Mouse (Mus musculus) ES-Bruce4 (cell line): ENCODE measurements around the gene Dlg1. TPM values are rescaled to one million over a fixed set of nuclear protein-coding genes. Genes with fewer than 3 reads are reported as not detected.
A peak's percentile ranks its signal among the peaks of the same experiment; 100 is the strongest.

Source experiments
- H3K27ac ChIP-seq: 2 replicates; pipeline ENCODE4 v1.5.1; 2012; ENCODE audit warnings: low read length, inconsistent platforms; ENCODE audit not compliant: insufficient read depth
- H3K27me3 ChIP-seq: 2 replicates; pipeline ENCODE4 v1.6.1; 2012; ENCODE audit warnings: mild to moderate bottlenecking, low read length, inconsistent platforms; ENCODE audit not compliant: control insufficient read depth, poor library complexity, insufficient read depth, severe bottlenecking
- H3K36me3 ChIP-seq: 2 replicates; pipeline ENCODE4 v1.6.1; 2012; ENCODE audit warnings: inconsistent platforms, mild to moderate bottlenecking, low read length, moderate library complexity; ENCODE audit not compliant: control insufficient read depth, poor library complexity, insufficient read depth, severe bottlenecking
- H3K4me1 ChIP-seq: one replicate; pipeline ENCODE4 v1.8.1; 2011; ENCODE audit warnings: low read length; ENCODE audit not compliant: control insufficient read depth, insufficient read depth
- H3K4me3 ChIP-seq: 2 replicates; pipeline ENCODE4 v1.5.1; 2011; ENCODE audit warnings: low read depth, mild to moderate bottlenecking, low read length
- H3K9ac ChIP-seq: 2 replicates; pipeline ENCODE4 v1.6.1; 2012; ENCODE audit warnings: low read depth, mild to moderate bottlenecking, inconsistent platforms; ENCODE audit not compliant: poor library complexity, severe bottlenecking
- H3K9me3 ChIP-seq: replicated peaks from 2 replicates; pipeline ENCODE4 v1.6.1; 2012; ENCODE audit warnings: mild to moderate bottlenecking, low read length, inconsistent platforms; ENCODE audit not compliant: control insufficient read depth, poor library complexity, insufficient read depth, severe bottlenecking
- CTCF ChIP-seq: IDR thresholded peaks from one replicate; pipeline ENCODE4 v1.8.1; 2011; ENCODE audit warnings: low read depth, low read length
- EP300 ChIP-seq: IDR thresholded peaks from 2 replicates; pipeline ENCODE4 v1.6.1; 2011; ENCODE audit warnings: low read depth, low read length; ENCODE audit not compliant: insufficient read depth
- POLR2A ChIP-seq: IDR thresholded peaks from one replicate; pipeline ENCODE4 v1.8.1; 2011; ENCODE audit warnings: low read length; ENCODE audit not compliant: insufficient read depth
- polyA plus RNA-seq: library from polyadenylated mRNA; stranded (reverse); fragments of >200 nt; gene quantifications from 2 replicates; pipeline ENCODE4 v1.2.4, GENCODE M21; 2011; ENCODE audit warnings: low read depth; ENCODE audit not compliant: missing spikeins, insufficient read depth, insufficient read length

The Dlg1 gene
- polyA plus RNA-seq, 1 experiment, result 154 TPM

DNA sequence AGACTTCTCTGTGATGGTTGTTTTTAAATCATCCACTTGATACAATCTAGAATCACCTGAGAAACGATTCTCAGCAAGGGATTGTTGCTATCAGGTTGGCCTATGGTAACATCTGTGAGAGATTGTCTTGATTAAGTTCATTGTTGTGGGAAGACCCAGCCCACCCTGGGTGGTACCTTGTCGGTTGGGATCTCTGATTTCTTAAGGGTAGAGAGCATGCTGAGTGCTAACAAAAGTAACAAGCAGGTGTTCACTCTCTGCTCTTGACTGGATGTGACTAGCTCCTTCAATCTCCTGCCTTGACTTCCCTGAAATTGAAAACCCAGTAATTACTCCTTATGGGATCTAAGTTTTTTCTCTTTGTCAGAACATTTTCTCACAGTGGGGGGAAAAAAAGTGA is 5.7 kb upstream of the Dlg1 start:
- H3K4me3 ChIP-seq, result no peak overlapping the region
- peaks cover 2% of the 10 kb centered on the region for H3K4me1 ChIP-seq
- H3K27me3 ChIP-seq, result no peaks in the 10 kb centered on the region
- H3K27ac ChIP-seq, result no peak overlapping the region
- no peak overlapping the region for H3K9ac ChIP-seq
- no peak for TF ChIP-seq CTCF
- no peaks in the 10 kb centered on the region for H3K9me3 ChIP-seq
- no peaks in the 10 kb centered on the region for H3K36me3 ChIP-seq

DNA sequence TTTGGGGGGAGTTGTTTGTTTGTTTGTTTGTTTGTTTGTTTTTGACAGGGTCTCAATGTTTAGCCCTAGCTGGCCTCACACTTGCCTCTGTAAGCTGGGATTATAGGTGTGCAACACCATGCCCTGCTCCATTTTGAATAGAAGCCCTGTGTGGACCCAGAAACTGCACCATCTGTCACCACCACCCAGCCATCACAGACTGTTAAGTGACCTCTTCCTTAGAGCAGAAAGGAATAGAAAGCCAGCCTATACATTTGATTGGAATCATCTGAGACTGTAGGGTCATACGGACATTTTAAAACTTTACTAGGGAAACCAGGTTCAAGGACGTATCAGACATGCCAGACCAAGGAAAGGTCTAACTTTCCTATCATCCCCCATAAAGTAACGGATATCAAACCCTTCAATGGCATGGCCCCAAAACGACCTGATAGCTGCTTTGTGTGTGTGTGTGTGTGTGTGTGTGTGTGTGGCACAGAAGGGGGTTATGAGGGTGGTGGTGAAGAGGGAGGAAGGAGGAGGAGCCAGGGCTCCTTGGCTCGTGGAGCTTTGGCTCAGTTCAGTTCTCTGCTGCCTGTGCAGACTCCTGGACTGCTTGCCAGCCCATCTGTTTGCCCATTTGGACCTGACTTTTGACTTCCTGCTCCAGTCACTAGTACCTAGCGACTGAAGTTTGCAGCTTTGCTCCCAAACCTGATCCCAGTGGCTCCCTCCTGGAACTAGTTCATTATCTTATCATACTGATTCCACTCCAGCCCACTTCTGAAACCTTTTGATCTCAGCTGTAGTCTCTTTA is 4.5 kb upstream of the Dlg1 start:
- peaks cover 2% of the 10 kb centered on the region for H3K4me1 ChIP-seq
- H3K9me3 ChIP-seq, result no peaks in the 10 kb centered on the region
- H3K27me3 ChIP-seq, result no peaks in the 10 kb centered on the region
- H3K9ac ChIP-seq, result no peak overlapping the region
- H3K27ac ChIP-seq, result no peak overlapping the region
- TF ChIP-seq CTCF (no peak), EP300 (no peak), POLR2A (no peak)
- no peak overlapping the region for H3K4me3 ChIP-seq
- no peaks in the 10 kb centered on the region for H3K36me3 ChIP-seq

DNA sequence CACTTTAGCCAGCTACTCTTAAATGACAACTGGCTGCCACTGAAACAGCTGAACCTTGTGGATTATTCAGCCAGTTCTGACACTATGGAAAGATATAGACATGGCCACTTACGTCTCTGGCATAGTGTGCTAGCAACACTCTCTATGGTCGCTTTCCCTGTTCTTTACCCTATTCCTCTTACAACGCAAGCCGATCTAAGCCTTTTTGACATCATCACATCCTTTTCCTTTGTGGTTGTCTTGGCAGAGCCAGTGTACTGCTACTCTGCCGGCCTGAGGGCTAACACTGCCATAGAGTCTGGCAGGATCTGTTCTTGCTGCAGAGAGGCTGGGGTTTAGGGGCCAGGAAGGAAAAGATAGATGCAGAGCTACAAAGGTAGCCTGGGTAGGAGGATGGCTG is 3.8 kb upstream of the Dlg1 start:
- H3K9me3 ChIP-seq, result no peaks in the 10 kb centered on the region
- TF ChIP-seq CTCF (no peak), POLR2A (no peak), EP300 (no peak)
- H3K36me3 ChIP-seq, result no peaks in the 10 kb centered on the region
- H3K4me1 ChIP-seq, result peaks cover 2% of the 10 kb centered on the region
- H3K27ac ChIP-seq, result no peak overlapping the region
- no peak overlapping the region for H3K9ac ChIP-seq
- H3K27me3 ChIP-seq, result no peaks in the 10 kb centered on the region
- H3K4me3 ChIP-seq, result no peak overlapping the region

DNA sequence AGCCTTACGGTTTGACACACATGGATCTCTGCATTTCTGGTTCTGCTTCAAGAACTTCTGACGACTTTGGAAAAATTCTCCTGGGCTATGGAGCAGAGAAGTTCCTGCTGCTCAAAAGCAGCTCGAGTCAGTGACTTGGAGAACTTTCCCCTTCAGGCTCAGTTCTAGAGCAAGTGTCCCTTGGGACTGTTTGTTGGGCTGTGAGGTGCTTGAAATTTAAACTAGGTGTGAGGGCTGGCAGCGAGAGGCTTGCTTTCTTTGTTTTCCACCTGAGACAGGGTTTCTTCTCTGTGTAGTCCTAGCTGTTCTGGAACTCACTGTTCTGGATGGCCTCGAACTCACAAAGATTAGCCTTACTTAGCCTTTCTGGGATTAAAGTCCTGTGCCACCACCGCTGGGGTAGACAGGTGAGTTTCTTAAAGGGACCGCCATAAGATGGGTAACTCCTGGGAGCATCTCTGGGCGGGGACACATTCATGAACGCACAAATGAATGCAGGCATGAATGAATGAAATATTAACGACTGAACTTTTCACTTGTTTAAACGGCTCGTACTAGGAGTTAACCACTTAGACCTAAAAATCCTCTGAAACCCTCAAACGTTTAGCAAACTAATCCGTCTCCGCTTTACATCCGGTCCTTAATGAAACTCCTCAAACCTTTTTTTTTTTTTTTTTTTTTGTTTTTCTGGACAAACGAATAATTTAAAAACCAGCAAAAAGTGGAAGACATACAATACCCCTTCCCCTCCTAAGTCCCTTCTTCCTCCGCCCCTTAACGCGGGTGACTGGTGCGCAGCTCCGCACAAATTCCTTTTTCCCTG is 476 bp upstream of the Dlg1 start:
- no peaks in the 10 kb centered on the region for H3K4me1 ChIP-seq
- H3K27ac ChIP-seq, result peak overlapping the region; percentile 39
- TF ChIP-seq EP300 (no peak), CTCF (no peak), POLR2A (no peak)
- no peaks in the 10 kb centered on the region for H3K27me3 ChIP-seq
- H3K9me3 ChIP-seq, result no peaks in the 10 kb centered on the region
- H3K36me3 ChIP-seq, result peaks cover 13% of the 10 kb centered on the region
- H3K4me3 ChIP-seq, result peak overlapping the region; percentile 69
- peak overlapping the region; percentile 100 for H3K9ac ChIP-seq

DNA sequence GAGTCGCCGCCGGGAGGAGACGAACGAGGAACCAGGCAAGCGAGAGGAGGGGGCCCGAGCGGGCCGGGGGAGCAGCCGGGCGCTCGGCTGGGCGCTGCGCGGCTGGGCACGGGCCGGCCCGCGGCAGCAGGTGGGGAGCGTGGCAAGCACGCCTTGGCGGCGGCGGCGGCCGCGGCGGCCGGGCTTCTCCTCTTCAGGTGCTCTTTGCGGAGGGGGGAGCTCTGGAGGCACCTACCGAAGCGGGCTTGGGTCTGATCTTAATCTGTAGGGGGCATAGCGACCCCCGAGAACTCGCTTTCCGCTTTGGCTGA is 999 bp downstream of the Dlg1 start:
- Histone ChIP-seq H3K27ac (peak overlapping the region; percentile 17; the same call in 1 of the 2 replicates), H3K9ac (peak overlapping the region; percentile 100), H3K4me1 (no peaks in the 10 kb centered on the region), H3K9me3 (no peaks in the 10 kb centered on the region), H3K4me3 (peak overlapping the region; percentile 86), H3K36me3 (peaks cover 16% of the 10 kb centered on the region), H3K27me3 (no peaks in the 10 kb centered on the region)
- no peak for TF ChIP-seq CTCF

DNA sequence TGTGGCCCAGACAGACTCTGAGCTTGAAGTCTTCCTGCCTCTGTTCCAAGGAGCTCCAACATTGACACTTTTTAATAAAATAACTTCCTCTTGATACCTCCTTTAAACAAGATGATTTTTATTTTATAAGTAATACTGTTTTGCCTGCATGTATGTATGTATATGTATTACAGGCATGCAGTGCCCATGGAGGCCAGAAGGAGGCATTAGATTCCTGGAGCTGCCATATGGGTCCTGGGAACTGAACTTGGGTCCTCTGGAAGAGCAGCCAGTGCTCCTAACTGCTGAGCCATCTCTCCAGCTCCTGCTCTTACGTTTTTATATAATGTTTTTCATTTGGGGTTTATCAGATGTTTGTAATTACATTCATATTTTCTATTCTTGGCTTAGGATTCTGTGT is 9.0 kb downstream of the Dlg1 start:
- H3K9ac ChIP-seq, result no peak overlapping the region
- no peaks in the 10 kb centered on the region for H3K4me1 ChIP-seq
- peaks cover 9% of the 10 kb centered on the region for H3K36me3 ChIP-seq
- H3K9me3 ChIP-seq, result no peaks in the 10 kb centered on the region
- no peak overlapping the region for H3K27ac ChIP-seq
- TF ChIP-seq POLR2A (no peak), CTCF (no peak), EP300 (no peak)
- no peak overlapping the region for H3K4me3 ChIP-seq
- H3K27me3 ChIP-seq, result no peaks in the 10 kb centered on the region
